Mouse (Mus musculus) left cerebral cortex, postnatal 4 days (tissue): ENCODE measurements at regions not wholly inside any gene's neighbourhood (a gene's known extent, or its start where the extent isn't known, plus 50 kb on each side); places are given as distances from the start of the nearest gene placed in this dataset.

ENCODE experiments used
- DNase-seq: peaks from one replicate; pipeline ENCODE4 v3.0.0-alpha.2; 2022
- intact Hi-C: fragments of 180-260 bp; cut with DNase I; formaldehyde crosslinking; loops from one replicate; pipeline ENCODE4 v1.15.1; 2025

GRCm38 (mm10) chr5:119137409-119137808, 533.1 kb upstream of the Tbx3 start:
- intact Hi-C loops: no loop called here
- no peak for DNase-seq

- DNase-seq: no peak
- intact Hi-C loops: no loop called here
Measured at GRCm38 (mm10) chr5:119137821-119138221, 532.6 kb upstream of the Tbx3 start.

DNA sequence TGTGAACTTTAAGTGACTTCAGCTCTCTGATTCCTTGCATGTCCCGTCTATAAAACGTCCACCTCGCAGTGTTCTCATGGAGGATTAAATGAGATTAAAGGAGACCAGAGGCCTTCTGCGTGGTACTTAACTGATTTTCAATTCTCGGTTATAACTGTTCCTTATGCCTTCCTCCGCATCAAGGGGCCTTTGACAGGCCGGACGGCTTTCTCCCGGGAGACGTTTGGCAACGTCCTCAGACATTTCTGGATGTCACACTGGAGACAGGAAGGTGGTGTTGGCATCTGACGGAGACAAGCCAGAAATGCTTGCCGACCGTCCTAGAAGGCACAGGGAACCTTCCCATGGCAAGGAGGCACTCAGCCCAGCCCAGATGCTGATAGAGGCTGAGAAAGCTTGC, 532.2 kb upstream of the Tbx3 start:
- no peak for DNase-seq
- intact Hi-C loops: no loop called here

GRCm38 (mm10) chr5:119139336-119139735, 531.1 kb upstream of the Tbx3 start:
- no peak for DNase-seq
- intact Hi-C loops: no loop called here

DNA sequence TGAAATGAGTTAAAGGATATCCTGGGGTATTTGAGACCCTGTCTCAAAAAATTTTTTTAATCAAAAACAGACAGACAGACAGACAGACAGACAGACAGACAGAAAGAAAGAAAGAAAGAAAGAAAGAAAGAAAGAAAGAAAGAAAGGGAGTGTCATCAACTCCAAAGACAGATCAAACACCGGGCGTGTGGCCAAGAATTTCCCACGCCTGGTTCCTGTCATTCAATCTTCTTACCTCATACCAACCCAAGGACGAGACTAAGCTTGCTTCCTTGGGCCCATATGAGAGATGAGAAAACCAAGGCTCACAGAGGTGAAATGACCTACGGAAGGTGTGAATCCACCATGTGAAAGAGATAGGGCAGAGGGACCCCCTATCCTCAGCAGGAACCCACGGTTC, 530.7 kb upstream of the Tbx3 start:
- intact Hi-C loops: no loop called here
- DNase-seq: no peak

GRCm38 (mm10) chr5:119143411-119143810, 527.1 kb upstream of the Tbx3 start:
- no peak for DNase-seq
- intact Hi-C loops: no loop called here

DNA sequence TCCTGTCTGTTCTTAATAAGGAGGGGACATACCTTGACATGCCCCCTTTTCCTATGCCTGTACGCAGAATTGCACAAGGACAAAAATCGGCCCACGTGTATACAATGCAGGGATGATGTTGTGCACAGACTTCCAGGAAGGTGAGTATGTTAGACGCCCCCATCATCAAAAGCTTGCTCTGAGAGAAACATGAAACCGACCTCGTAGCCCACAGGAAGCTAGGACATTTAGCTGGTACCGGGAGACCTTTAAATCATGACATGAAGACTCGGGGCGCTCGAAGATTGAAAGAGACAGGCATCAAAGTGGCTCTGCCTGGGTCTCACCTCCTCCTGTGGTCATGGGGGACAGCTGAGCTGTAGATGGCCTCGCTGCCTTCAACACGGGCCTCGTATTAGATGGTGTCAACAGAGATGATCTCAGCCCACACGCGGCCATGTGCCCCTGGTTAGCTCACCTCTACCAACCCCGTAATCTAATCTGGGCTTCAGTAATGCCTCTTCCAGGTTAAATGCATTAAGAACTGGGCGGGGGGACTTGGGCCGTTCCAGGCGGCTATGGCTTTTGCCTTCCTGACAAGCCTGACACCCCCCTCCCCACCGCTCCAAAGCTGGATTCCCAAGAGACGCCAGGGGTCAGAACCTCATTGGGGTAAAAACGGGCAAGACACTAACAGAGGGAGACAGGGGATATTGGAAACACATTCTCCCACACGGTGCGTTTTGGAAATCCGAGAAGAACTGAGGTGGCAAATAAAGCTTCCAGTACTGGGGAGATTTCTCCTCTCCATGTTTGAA, 520.9 kb upstream of the Tbx3 start:
- intact Hi-C loops: no loop called here

GRCm38 (mm10) chr5:119153086-119153485, 517.4 kb upstream of the Tbx3 start:
- intact Hi-C loops: no loop called here
- no peak for DNase-seq

More for the DNA sequence above, 520.9 kb upstream of the Tbx3 start:
- DNase-seq: no peak

GRCm38 (mm10) chr5:119156638-119157037, 513.8 kb upstream of the Tbx3 start:
- intact Hi-C loops: no loop called here
- DNase-seq: no peak

- intact Hi-C loops: no loop called here
- no peak for DNase-seq
Measured at GRCm38 (mm10) chr5:119158171-119158570, 512.3 kb upstream of the Tbx3 start.

DNA sequence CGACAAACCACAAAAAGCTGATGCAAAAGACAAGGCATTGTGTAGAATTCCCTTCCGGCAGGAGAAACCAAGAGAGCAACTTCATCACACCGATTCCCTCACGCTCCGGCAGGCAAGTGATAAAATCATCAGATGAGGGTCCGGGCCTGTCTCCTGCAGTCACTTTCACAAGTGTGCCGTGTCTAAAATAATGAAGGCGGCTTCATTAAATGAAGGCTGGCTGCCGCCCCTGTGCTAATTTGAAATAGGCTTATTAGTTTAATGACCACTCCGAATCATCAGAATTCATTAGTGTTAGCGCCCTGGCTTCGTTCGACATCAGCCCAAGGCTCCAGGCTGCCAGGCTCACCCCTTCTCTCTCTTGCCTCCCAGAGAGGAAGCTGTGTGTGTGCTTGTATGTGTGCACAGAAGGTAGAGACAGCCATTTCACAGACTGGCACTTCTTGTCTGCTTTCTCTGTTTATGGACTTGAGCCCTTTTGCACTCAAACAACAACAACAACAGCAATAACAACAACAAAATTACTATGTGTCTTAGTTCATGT, 508.3 kb upstream of the Tbx3 start:
- intact Hi-C loops: no loop called here
- no peak for DNase-seq

DNA sequence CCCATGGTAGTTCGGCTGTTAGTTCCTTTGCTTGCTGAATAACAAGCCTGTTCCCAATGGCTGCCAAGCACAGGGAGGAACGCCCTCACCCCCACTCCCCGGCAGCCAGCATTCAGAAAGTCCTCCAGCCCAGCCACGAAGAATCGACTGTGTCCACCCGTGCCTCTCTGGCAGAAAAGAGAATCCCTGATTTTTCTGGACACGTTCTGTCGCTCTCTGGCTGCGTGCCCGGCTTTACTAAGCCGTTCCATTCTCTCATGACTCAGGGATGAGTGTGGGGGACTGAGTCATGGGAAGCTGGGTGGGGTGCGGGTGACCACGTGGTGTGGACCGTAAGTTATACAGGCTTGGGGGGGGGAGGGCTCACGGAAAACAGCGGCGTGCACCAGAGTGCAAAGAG, 502.8 kb upstream of the Tbx3 start:
- intact Hi-C loops: no loop called here
- DNase-seq: peak; percentile 82

- intact Hi-C loops: no loop called here
Measured at GRCm38 (mm10) chr5:119169274-119169673, 501.2 kb upstream of the Tbx3 start.

GRCm38 (mm10) chr5:119171626-119172025, 498.8 kb upstream of the Tbx3 start:
- intact Hi-C loops: no loop called here
- DNase-seq: no peak

More at GRCm38 (mm10) chr5:119169274-119169673, 501.2 kb upstream of the Tbx3 start:
- no peak for DNase-seq

- intact Hi-C loops: no loop called here
- DNase-seq: no peak
Measured at GRCm38 (mm10) chr5:119178805-119179204, 491.7 kb upstream of the Tbx3 start.

- intact Hi-C loops: no loop called here
- DNase-seq: no peak
Measured at GRCm38 (mm10) chr5:119183545-119184047, 486.9 kb upstream of the Tbx3 start.

DNA sequence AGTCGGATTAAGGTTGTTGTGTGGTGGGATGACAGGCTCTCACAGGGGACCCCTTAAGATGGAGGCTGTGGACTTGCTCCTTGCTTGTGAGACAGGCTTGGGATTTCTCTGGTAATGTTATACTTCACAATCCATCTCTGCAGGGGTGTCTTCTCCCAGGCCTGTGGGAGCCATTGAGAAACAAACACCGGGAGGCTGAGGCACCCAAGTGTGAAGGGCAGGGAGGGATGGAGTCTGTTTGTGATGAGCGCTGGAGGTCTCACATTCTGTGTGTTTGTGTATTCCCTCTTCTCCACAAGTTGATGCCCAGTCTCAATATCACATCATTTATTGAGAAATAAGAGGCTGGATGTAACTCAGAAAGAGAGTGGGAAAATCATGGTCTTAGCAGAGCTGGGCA, 483.9 kb upstream of the Tbx3 start:
- no peak for DNase-seq
- intact Hi-C loops: no loop called here

DNA sequence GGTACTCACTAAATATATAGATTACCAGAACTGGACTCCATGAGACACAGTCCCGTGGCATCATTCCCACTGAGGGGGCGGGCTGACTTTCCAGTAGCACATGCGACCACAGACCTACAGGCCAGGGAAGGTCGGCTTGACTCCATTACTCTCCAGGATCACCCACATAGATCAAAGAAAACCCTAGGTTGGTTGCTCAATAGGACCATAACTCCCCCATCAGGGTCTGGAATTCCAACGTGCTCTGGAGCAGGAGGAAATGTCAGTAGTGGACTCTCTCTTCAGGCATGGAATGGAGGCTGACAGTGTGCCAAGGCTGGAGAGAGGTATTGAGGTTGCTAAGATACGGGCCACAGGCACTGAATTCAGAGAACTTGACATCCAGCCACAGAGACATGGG, 482.0 kb upstream of the Tbx3 start:
- intact Hi-C loops: no loop called here
- DNase-seq: no peak

GRCm38 (mm10) chr5:119193699-119194681, 476.5 kb upstream of the Tbx3 start:
- intact Hi-C loops: no loop called here
- peak; percentile 15 for DNase-seq

DNA sequence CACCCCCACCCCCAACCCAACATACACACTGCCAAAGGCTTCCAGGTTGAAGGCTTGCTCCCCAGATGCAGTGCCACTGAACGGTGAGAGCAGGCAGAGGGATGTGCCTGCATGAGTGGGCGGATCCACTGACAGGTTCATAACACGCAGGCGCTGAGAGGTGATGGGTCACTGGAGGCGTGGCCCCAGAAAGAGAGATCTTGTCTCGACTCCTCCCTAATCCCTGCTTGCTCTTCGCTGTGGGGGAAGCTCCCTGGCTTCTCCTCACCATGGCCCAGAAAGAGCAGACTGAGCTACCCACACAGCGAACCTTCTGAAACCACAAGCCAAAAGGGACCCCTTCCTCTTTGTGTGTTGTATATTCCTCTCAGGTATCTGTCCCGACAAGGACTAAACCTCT, 470.6 kb upstream of the Tbx3 start:
- intact Hi-C loops: no loop called here

GRCm38 (mm10) chr5:119201251-119201650, 469.2 kb upstream of the Tbx3 start:
- no peak for DNase-seq
- intact Hi-C loops: no loop called here

More for the DNA sequence above, 470.6 kb upstream of the Tbx3 start:
- no peak for DNase-seq
